Mouse (Mus musculus): Measurements from ENCODE around the gene Nos3. TPM values are rescaled to one million over a fixed set of nuclear protein-coding genes. Genes with fewer than 3 reads are reported as not detected.
A peak's percentile ranks its signal among the peaks of the same experiment; 100 is the strongest.

Gene Nos3
- polyA plus RNA-seq (2015; fragmentation: Nextera tagmentation; extraction: Ambion mirVana): 5.6 and 5.9 TPM in 2 replicates

DNA sequence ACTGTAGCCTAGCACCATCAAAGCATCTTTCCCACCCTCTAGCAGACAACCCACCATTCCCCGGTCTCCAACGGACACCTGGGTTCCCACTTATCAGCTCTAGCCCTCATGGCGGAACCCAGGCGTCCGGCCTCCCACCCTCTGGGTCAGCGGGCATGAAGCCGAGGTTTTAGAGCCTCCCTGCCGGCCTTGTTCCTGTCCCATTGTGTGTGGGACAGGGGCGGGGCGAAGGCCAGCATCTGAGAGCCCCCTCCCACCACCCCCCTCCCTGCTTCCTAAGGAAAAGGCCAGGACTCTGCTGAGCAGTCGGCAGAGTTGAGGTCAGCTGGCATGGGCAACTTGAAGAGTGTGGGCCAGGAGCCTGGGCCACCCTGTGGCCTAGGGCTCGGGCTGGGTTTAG lies at the start of gene Nos3:
Gene Nos3 (plus strand): TSS at position 303 of the 400 bp plus-strand sequence.
- no peak within 1 kb of the TSS for H3K27ac ChIP-seq
- H3K4me2 ChIP-seq: no peak within 1 kb of the TSS
- H3K4me3 ChIP-seq: no peak within 1 kb of the TSS
- 0 out of 2 replicates have a peak, but pooled peaks cover 7% of the 10 kb centered on the region for H3K4me1 ChIP-seq
- H3K9me3 ChIP-seq (replicated peaks): no peaks in the 10 kb centered on the region
- 20% methylated on average over 12 of the region's 12 CpGs for WGBS
- H3K36me3 ChIP-seq (ENCODE audit: poor library complexity, severe bottlenecking): no peaks in the 10 kb centered on the region
- 0 out of 2 replicates have a peak within 1 kb of the TSS, but pooled peaks have one; percentile 13 for H3K9ac ChIP-seq
- no peaks in the 10 kb centered on the region for H3K27me3 ChIP-seq
- no peak for ATAC-seq

DNA sequence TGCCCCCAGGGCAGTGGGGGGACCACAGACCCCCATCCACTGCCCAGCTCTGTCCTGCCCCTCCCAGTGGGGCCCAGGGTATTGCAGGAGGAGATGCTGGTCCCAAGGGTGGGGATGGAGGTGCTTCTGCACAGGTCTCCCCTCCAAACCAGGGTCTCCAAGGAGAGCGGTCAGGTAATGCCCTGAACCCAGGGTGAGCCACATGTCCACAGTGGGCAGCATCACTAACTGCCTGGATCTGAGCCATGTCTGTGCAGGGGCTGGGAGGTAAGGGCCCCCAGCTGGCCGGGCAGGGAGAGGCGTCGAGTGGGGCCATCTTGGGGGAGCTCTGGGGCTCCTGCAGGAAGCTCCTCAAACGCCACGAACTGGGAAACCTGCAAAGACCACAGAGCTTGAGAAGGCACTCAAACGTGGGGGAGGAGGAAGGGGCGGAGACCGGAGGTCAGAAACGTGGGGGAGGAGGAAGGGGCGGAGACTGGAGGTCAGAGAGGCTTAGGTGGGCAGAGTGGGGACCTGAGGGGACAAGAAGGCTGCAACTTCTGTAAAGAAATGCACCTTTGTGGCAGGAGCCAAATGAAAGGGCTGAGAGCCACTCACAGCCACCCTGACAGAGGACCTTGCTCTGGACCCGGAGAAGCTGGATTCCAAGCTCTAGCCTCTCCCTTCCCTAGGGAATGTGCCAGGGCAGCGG lies 44.7 kb upstream of the Nos3 start:
- Histone ChIP-seq H3K4me2 (peak overlapping the region; percentile 19; the same call in 1 of the 2 replicates), H3K36me3 (ENCODE audit: poor library complexity, severe bottlenecking) (peaks cover 10% of the 10 kb centered on the region; the same call in 1 of the 2 replicates), H3K9me3 (replicated peaks) (no peaks in the 10 kb centered on the region), H3K27me3 (no peaks in the 10 kb centered on the region), H3K4me1 (peaks cover 39% of the 10 kb centered on the region), H3K27ac (no peak overlapping the region), H3K4me3 (no peak overlapping the region), H3K9ac (0 out of 2 replicates have a peak overlapping the region, but pooled peaks have one; percentile 7)
- WGBS: 16% methylated on average over 12 of the region's 13 CpGs
- ATAC-seq: 0 out of 2 replicates have a peak, but pooled peaks have one; percentile 7

DNA sequence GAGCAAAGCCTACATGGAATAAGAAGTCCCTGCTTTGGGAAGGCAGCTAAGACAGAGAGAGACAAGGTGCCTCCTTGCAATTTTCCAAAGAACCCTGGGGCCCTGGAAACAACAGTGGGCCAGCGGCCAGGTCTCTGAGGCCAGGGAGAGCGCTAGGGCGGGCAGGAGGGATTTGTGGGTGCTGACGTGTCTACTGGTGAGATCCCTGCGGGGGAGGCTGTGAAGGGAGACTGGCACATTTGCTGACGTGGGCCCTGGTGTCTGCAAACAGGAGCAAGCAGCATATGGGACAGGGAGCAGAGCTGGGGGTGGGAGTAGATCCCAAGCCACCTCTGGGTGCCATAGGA lies 44.2 kb upstream of the Nos3 start:
- ATAC-seq: no peak
- H3K9me3 ChIP-seq (replicated peaks): no peaks in the 10 kb centered on the region
- H3K27me3 ChIP-seq: no peaks in the 10 kb centered on the region
- 0 out of 2 replicates have a peak overlapping the region, but pooled peaks have one; percentile 7 for H3K9ac ChIP-seq
- H3K4me3 ChIP-seq: no peak overlapping the region
- H3K27ac ChIP-seq: no peak overlapping the region
- peaks cover 39% of the 10 kb centered on the region for H3K4me1 ChIP-seq
- WGBS: 26% methylated on average over 6 of the region's 6 CpGs
- H3K4me2 ChIP-seq: peak overlapping the region; percentile 19; the same call in 1 of the 2 replicates
- peaks cover 15% of the 10 kb centered on the region; the same call in 1 of the 2 replicates for H3K36me3 ChIP-seq (ENCODE audit: poor library complexity, severe bottlenecking)

DNA sequence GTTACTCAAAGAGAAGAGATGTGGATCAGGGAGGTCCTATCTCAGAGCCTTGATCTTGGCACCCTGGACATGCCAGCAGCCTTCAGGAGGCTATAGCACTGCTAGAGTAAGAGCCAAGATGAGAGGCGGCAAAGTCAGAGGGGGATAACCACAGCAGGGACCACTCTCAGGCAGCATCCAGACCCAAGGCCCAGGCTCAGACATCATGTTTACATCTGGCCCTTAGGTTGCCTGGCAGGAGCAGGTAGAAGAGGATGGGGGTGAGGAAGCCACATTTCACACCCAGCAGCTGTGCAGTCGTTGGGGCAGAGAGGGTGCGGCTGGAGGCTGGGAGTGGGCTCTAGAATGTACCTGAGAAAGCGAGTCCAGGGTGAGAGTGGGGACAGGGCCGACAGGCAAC lies 43.7 kb upstream of the Nos3 start:
- H3K4me2 ChIP-seq: no peak overlapping the region; the same call in 1 of the 2 replicates
- H3K9me3 ChIP-seq (replicated peaks): no peaks in the 10 kb centered on the region
- no peak overlapping the region for H3K27ac ChIP-seq
- no peak for ATAC-seq
- 45% methylated on average over 5 of the region's 5 CpGs for WGBS
- H3K36me3 ChIP-seq (ENCODE audit: poor library complexity, severe bottlenecking): peaks cover 19% of the 10 kb centered on the region; the same call in 1 of the 2 replicates
- 0 out of 2 replicates have a peak overlapping the region, but pooled peaks have one; percentile 7 for H3K9ac ChIP-seq
- H3K4me1 ChIP-seq: peaks cover 39% of the 10 kb centered on the region
- H3K27me3 ChIP-seq: no peaks in the 10 kb centered on the region
- no peak overlapping the region for H3K4me3 ChIP-seq

DNA sequence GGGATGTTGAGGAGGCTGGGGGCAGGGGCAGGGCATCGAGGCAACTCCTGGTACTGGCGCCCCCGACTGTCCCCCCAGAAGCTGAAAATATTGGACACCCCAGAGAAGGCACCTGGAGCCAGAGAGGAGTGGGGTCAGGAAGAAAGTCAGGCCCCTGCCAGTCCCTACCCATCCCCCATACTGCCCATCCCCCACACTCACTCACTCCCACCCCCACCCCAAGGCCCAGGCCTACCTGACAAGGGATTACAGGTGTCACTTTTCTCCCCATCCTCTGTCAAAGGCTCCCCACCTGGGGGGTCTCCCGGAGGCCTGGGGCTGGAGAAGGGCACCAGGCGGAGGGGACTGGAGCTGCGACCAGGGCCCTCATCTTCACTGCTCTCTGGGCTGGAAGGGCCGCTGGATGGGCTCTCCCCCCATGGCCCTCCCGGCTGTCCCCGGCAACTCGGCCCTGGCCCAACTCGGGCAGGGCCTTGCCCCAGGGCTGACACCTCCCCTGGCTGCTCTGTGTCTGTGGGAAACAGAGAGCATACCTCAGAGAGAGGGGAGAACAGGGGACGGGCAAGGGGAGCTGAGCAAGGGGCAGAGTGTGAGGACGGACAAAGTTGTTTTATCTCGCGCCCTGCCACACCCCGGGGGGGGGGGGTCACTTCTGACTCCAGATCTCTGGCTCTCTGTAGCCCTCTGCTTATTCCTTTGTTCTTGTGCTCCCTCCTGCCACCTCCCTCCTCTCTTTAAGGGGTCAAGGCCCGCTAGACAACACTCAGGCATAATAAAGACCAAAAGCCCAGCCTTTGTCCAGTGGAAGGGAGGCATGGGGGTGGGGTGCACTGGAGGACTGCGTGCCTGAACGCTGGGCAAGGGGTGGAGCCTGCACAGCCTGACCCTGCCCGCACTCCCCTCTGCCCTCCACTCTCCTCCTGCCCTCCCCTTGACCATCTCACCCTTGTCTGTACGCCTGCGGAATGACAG lies 42.6 kb upstream of the Nos3 start:
- Histone ChIP-seq H3K9ac (peak overlapping the region; percentile 47), H3K36me3 (ENCODE audit: poor library complexity, severe bottlenecking) (peaks cover 27% of the 10 kb centered on the region; the same call in 1 of the 2 replicates), H3K4me1 (peaks cover 39% of the 10 kb centered on the region), H3K27me3 (no peaks in the 10 kb centered on the region), H3K4me2 (peak overlapping the region; percentile 27), H3K4me3 (no peak overlapping the region), H3K9me3 (replicated peaks) (no peaks in the 10 kb centered on the region), H3K27ac (no peak overlapping the region)
- WGBS: 6% methylated on average over 22 of the region's 22 CpGs
- ATAC-seq: peak; percentile 14; the same call in 1 of the 2 replicates

- no peak overlapping the region for H3K4me3 ChIP-seq
- H3K9me3 ChIP-seq (replicated peaks): no peaks in the 10 kb centered on the region
- 57% methylated on average over 14 of the region's 14 CpGs for WGBS
- H3K36me3 ChIP-seq (ENCODE audit: poor library complexity, severe bottlenecking): peaks cover 27% of the 10 kb centered on the region; the same call in 1 of the 2 replicates
- ATAC-seq: no peak
- no peak overlapping the region for H3K4me2 ChIP-seq
- H3K9ac ChIP-seq: no peak overlapping the region
- H3K27ac ChIP-seq: no peak overlapping the region
- no peaks in the 10 kb centered on the region for H3K27me3 ChIP-seq
- H3K4me1 ChIP-seq: peaks cover 50% of the 10 kb centered on the region
Observed at GRCm38 (mm10) chr5:24325251-24325650, 39.4 kb upstream of the Nos3 start.

DNA sequence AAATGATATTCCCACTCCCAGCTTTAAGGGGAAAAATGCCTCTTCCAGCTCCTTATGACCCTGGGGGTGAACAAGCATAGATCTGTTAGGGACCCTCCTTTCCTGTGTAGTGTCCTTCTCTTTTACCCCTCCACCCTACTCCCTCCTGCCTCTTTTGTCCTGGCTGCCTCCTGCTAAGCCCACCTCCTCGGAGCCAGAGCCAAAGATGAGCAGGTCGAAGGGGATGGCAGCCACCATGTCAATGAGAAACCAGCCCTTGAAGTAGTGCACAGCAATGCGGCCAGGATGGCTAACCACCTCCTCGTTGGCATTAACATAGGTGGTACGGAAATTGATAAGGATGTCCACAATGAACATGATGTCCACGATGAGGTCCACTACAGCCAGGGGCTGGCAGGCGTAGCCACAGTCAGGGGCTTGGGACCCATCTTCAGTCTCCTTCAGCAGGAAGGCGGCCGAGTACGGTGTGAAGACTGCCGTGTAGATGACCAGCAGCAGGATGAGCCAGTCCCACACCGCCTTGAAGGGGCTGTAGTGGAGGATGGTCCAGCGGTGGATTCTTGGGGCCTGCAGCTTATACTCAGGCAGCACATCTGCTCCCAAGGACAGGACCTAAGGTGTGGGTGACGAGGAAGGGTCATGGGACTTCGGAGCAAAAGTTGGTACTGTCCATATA lies 38.3 kb upstream of the Nos3 start:
- peaks cover 40% of the 10 kb centered on the region for H3K4me1 ChIP-seq
- H3K36me3 ChIP-seq (ENCODE audit: poor library complexity, severe bottlenecking): peaks cover 27% of the 10 kb centered on the region; the same call in 1 of the 2 replicates
- no peak overlapping the region for H3K4me3 ChIP-seq
- no peak overlapping the region for H3K4me2 ChIP-seq
- WGBS: 91% methylated on average over 15 of the region's 15 CpGs
- no peak overlapping the region for H3K27ac ChIP-seq
- H3K9me3 ChIP-seq (replicated peaks): no peaks in the 10 kb centered on the region
- H3K9ac ChIP-seq: no peak overlapping the region
- no peaks in the 10 kb centered on the region for H3K27me3 ChIP-seq
- no peak for ATAC-seq

DNA sequence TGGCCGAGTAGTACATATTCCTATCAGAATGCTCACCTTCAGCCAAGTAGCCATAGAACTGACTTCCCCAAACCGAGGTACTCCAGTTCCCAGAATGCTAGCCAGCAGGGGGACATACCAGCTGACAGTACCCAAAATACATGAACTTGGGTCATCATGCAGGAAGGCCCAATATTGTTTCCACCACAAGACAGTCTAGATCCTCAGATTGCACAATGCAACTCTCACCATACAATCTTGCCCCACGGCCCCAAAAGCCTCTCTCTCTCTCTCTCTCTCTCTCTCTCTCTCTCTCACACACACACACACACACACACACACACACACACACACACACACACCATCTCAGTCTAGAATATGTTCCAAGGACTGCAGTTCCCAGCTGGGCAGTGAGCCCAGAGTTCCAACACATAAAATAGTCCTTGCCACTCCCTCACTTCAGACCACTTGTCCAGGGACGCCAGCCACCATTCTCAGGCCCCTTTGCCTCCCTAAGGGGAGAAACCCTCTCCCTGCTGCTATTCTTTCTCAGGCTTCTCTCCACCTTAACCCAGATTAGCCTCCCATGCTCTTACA lies 37.7 kb upstream of the Nos3 start:
- WGBS: 83% methylated on average over 4 of the region's 4 CpGs
- Histone ChIP-seq H3K4me1 (peaks cover 34% of the 10 kb centered on the region), H3K27ac (no peak overlapping the region), H3K27me3 (no peaks in the 10 kb centered on the region), H3K9me3 (replicated peaks) (no peaks in the 10 kb centered on the region), H3K36me3 (ENCODE audit: poor library complexity, severe bottlenecking) (peaks cover 32% of the 10 kb centered on the region), H3K4me3 (no peak overlapping the region), H3K4me2 (no peak overlapping the region), H3K9ac (no peak overlapping the region)
- ATAC-seq: no peak

DNA sequence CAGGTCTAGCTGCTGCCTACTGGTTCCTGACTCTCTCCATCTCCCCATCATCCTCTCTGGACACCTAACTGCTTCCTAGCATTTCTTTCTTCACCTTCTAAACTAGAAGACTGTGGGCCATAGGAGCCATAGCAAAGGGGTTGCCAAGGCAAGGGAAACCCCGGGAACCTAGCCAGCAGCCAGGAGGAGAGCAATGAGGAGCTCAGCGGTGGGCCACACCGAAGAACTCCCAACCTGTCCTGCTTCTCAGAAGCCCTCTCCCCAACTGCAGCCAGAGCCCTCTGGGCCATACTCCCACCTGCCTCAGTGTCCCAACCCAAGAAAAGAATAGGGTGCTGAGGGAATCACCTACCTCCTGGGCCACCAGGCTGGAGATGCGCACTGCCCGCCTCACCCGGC lies 35.8 kb upstream of the Nos3 start:
- ATAC-seq: peak; percentile 12
- peak overlapping the region; percentile 62 for H3K4me2 ChIP-seq
- peak overlapping the region; percentile 26; the same call in 1 of the 2 replicates for H3K27ac ChIP-seq
- H3K27me3 ChIP-seq: no peaks in the 10 kb centered on the region
- peak overlapping the region; percentile 50 for H3K9ac ChIP-seq
- H3K4me3 ChIP-seq: peak overlapping the region; percentile 26
- H3K9me3 ChIP-seq (replicated peaks): no peaks in the 10 kb centered on the region
- WGBS: 57% methylated on average over 6 of the region's 6 CpGs
- H3K36me3 ChIP-seq (ENCODE audit: poor library complexity, severe bottlenecking): peaks cover 39% of the 10 kb centered on the region
- H3K4me1 ChIP-seq: peaks cover 21% of the 10 kb centered on the region

GRCm38 (mm10) chr5:24329212-24329964 lies 35.2 kb upstream of the Nos3 start:
- H3K4me1 ChIP-seq: peaks cover 21% of the 10 kb centered on the region
- H3K4me2 ChIP-seq: peak overlapping the region; percentile 62
- peak; percentile 79 for ATAC-seq
- H3K4me3 ChIP-seq: peak overlapping the region; percentile 26
- 3% methylated on average over 26 of the region's 27 CpGs for WGBS
- H3K36me3 ChIP-seq (ENCODE audit: poor library complexity, severe bottlenecking): peaks cover 34% of the 10 kb centered on the region
- no peaks in the 10 kb centered on the region for H3K9me3 ChIP-seq (replicated peaks)
- peak overlapping the region; percentile 59 for H3K27ac ChIP-seq
- no peaks in the 10 kb centered on the region for H3K27me3 ChIP-seq
- H3K9ac ChIP-seq: peak overlapping the region; percentile 50

DNA sequence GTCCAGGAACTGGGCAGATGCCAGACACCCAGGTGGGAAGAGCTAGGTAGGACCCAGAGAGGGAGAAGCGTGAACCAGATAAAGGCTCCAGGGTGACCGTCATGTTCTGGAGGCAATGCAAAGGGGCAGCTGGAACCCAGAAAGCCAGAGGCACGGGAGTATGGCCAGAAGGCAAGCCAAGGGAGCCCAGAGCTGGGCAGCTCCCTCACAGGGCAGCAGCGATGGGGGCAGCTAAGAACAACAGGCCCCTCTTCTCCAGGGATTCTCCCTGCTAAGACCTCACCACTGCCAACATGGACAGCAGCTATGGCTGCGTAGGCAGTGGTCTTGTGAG lies 34.7 kb upstream of the Nos3 start:
- peaks cover 21% of the 10 kb centered on the region for H3K4me1 ChIP-seq
- no peaks in the 10 kb centered on the region for H3K27me3 ChIP-seq
- peak overlapping the region; percentile 62 for H3K4me2 ChIP-seq
- H3K36me3 ChIP-seq (ENCODE audit: poor library complexity, severe bottlenecking): peaks cover 30% of the 10 kb centered on the region
- ATAC-seq: no peak; the same call in 1 of the 2 replicates
- no peaks in the 10 kb centered on the region for H3K9me3 ChIP-seq (replicated peaks)
- WGBS: 52% methylated on average over 5 of the region's 5 CpGs
- H3K27ac ChIP-seq: peak overlapping the region; percentile 59
- no peak overlapping the region for H3K9ac ChIP-seq
- no peak overlapping the region for H3K4me3 ChIP-seq
